Mouse (Mus musculus): ENCODE results near the gene Rflnb. TPM values are rescaled to one million over a fixed set of nuclear protein-coding genes. Genes with fewer than 3 reads are reported as not detected.

Rflnb gene
- polyA plus RNA-seq, 1 experiment from 2014 or later: 46.0 TPM

- Histone ChIP-seq H3K9ac (ENCODE audit: low read length) (no peak overlapping the region), H3K27ac (replicated peaks) (no peak overlapping the region), H3K27me3 (ENCODE audit: control insufficient read depth, insufficient read depth, low read length) (no peaks in the 10 kb centered on the region), H3K36me3 (ENCODE audit: control insufficient read depth, insufficient read depth, low read length) (no peaks in the 10 kb centered on the region), H3K4me1 (replicated peaks; ENCODE audit: control insufficient read depth, insufficient read depth) (no peaks in the 10 kb centered on the region), H3K9me3 (ENCODE audit: control insufficient read depth, low read length) (no peaks in the 10 kb centered on the region), H3K4me2 (replicated peaks; ENCODE audit: low read depth) (no peak overlapping the region), H3K4me3 (ENCODE audit: low read depth, low read length) (no peak overlapping the region)
- peak; percentile 81 for ATAC-seq (ENCODE audit: low FRiP score, low TSS enrichment)
- TF ChIP-seq CTCF (IDR thresholded peaks at IDR 0.05; ENCODE audit: low read depth) (no peak), EP300 (optimal IDR thresholded peaks at IDR 0.05) (no peak)
- peak; percentile 42 for DNase-seq (ENCODE audit: low spot score)
- WGBS: 33% methylated on average over 8 of the region's 8 CpGs
Measured at GRCm38 (mm10) chr11:75976748-75977147, 50.8 kb downstream of the Rflnb start.

- no peaks in the 10 kb centered on the region for H3K27me3 ChIP-seq (ENCODE audit: control insufficient read depth, insufficient read depth, low read length)
- no peak overlapping the region for H3K9ac ChIP-seq (ENCODE audit: low read length)
- no peak for TF ChIP-seq EP300 (optimal IDR thresholded peaks at IDR 0.05)
- TF ChIP-seq CTCF (IDR thresholded peaks at IDR 0.05; ENCODE audit: low read depth): peak; percentile 48
- H3K4me3 ChIP-seq (ENCODE audit: low read depth, low read length): no peak overlapping the region
- no peaks in the 10 kb centered on the region for H3K4me1 ChIP-seq (replicated peaks; ENCODE audit: control insufficient read depth, insufficient read depth)
- ATAC-seq (ENCODE audit: low FRiP score, low TSS enrichment) (no peak), DNase-seq (ENCODE audit: low spot score) (no peak)
- no peaks in the 10 kb centered on the region for H3K9me3 ChIP-seq (ENCODE audit: control insufficient read depth, low read length)
- 82% methylated on average over 1 of the region's 1 CpGs for WGBS
- no peaks in the 10 kb centered on the region for H3K36me3 ChIP-seq (ENCODE audit: control insufficient read depth, insufficient read depth, low read length)
- H3K27ac ChIP-seq (replicated peaks): no peak overlapping the region
- no peak overlapping the region for H3K4me2 ChIP-seq (replicated peaks; ENCODE audit: low read depth)
Measured at GRCm38 (mm10) chr11:75973988-75974387, 53.6 kb downstream of the Rflnb start.

- no peaks in the 10 kb centered on the region for H3K4me1 ChIP-seq (replicated peaks; ENCODE audit: control insufficient read depth, insufficient read depth)
- 22% methylated on average over 7 of the region's 7 CpGs for WGBS
- H3K4me2 ChIP-seq (replicated peaks; ENCODE audit: low read depth): no peak overlapping the region
- no peak overlapping the region for H3K9ac ChIP-seq (ENCODE audit: low read length)
- H3K9me3 ChIP-seq (ENCODE audit: control insufficient read depth, low read length): no peaks in the 10 kb centered on the region
- H3K27ac ChIP-seq (replicated peaks): no peak overlapping the region
- no peak for DNase-seq (ENCODE audit: low spot score)
- no peak for TF ChIP-seq EP300 (optimal IDR thresholded peaks at IDR 0.05)
- TF ChIP-seq CTCF (IDR thresholded peaks at IDR 0.05; ENCODE audit: low read depth): no peak
- H3K4me3 ChIP-seq (ENCODE audit: low read depth, low read length): no peak overlapping the region
- H3K36me3 ChIP-seq (ENCODE audit: control insufficient read depth, insufficient read depth, low read length): no peaks in the 10 kb centered on the region
- ATAC-seq (ENCODE audit: low FRiP score, low TSS enrichment): no peak
- H3K27me3 ChIP-seq (ENCODE audit: control insufficient read depth, insufficient read depth, low read length): no peaks in the 10 kb centered on the region
Measured at GRCm38 (mm10) chr11:75972916-75973567, 54.5 kb downstream of the Rflnb start.

- Histone ChIP-seq H3K27me3 (ENCODE audit: control insufficient read depth, insufficient read depth, low read length) (no peaks in the 10 kb centered on the region), H3K4me2 (replicated peaks; ENCODE audit: low read depth) (no peak overlapping the region), H3K36me3 (ENCODE audit: control insufficient read depth, insufficient read depth, low read length) (no peaks in the 10 kb centered on the region), H3K27ac (replicated peaks) (no peak overlapping the region), H3K4me3 (ENCODE audit: low read depth, low read length) (no peak overlapping the region), H3K4me1 (replicated peaks; ENCODE audit: control insufficient read depth, insufficient read depth) (no peaks in the 10 kb centered on the region), H3K9ac (ENCODE audit: low read length) (no peak overlapping the region), H3K9me3 (ENCODE audit: control insufficient read depth, low read length) (no peaks in the 10 kb centered on the region)
- DNase-seq (ENCODE audit: low spot score) (no peak), ATAC-seq (ENCODE audit: low FRiP score, low TSS enrichment) (no peak)
- 84% methylated on average over 3 of the region's 3 CpGs for WGBS
- no peak for TF ChIP-seq CTCF (IDR thresholded peaks at IDR 0.05; ENCODE audit: low read depth)
Measured at GRCm38 (mm10) chr11:75972188-75972587, 55.4 kb downstream of the Rflnb start.

GRCm38 (mm10) chr11:75970629-75971028 is 57.0 kb downstream of the Rflnb start:
- TF ChIP-seq EP300 (optimal IDR thresholded peaks at IDR 0.05) (no peak), CTCF (IDR thresholded peaks at IDR 0.05; ENCODE audit: low read depth) (peak; percentile 47)
- H3K9ac ChIP-seq (ENCODE audit: low read length): no peak overlapping the region
- no peaks in the 10 kb centered on the region for H3K36me3 ChIP-seq (ENCODE audit: control insufficient read depth, insufficient read depth, low read length)
- 0 out of 2 replicates have a peak, but pooled peaks cover 2% of the 10 kb centered on the region for H3K4me1 ChIP-seq (replicated peaks; ENCODE audit: control insufficient read depth, insufficient read depth)
- no peaks in the 10 kb centered on the region for H3K27me3 ChIP-seq (ENCODE audit: control insufficient read depth, insufficient read depth, low read length)
- WGBS: 23% methylated on average over 3 of the region's 3 CpGs
- no peaks in the 10 kb centered on the region for H3K9me3 ChIP-seq (ENCODE audit: control insufficient read depth, low read length)
- H3K27ac ChIP-seq (replicated peaks): no peak overlapping the region
- DNase-seq (ENCODE audit: low spot score) (no peak), ATAC-seq (ENCODE audit: low FRiP score, low TSS enrichment) (no peak)
- no peak overlapping the region for H3K4me2 ChIP-seq (replicated peaks; ENCODE audit: low read depth)
- no peak overlapping the region for H3K4me3 ChIP-seq (ENCODE audit: low read depth, low read length)

Other genes starting within 250 kb of the Rflnb start
- 0.65 and 0.75 TPM in 2 replicates for gene Doc2b, start 231.7 kb downstream of the Rflnb start, polyA plus RNA-seq (2015; fragmentation: Nextera tagmentation; extraction: Ambion mirVana)
- 11.2 and 11.7 TPM in 2 replicates for gene Rph3al, start 89.4 kb downstream of the Rflnb start, polyA plus RNA-seq (2015; fragmentation: Nextera tagmentation; extraction: Ambion mirVana)
- gene 1700016K19Rik, start 27.9 kb downstream of the Rflnb start, polyA plus RNA-seq (2015; fragmentation: Nextera tagmentation; extraction: Ambion mirVana): 3.7 and 4.4 TPM in 2 replicates
- gene Vps53, start 151.9 kb upstream of the Rflnb start, polyA plus RNA-seq (2015; fragmentation: Nextera tagmentation; extraction: Ambion mirVana): 42.9 and 43.8 TPM in 2 replicates
- gene Fam57a, start 151.9 kb upstream of the Rflnb start, polyA plus RNA-seq (2015; fragmentation: Nextera tagmentation; extraction: Ambion mirVana): 328 and 372 TPM in 2 replicates
- gene Dbil5, start 189.8 kb upstream of the Rflnb start, polyA plus RNA-seq (2015; fragmentation: Nextera tagmentation; extraction: Ambion mirVana): 4.0 and 4.7 TPM in 2 replicates
- gene Gemin4, start 189.9 kb upstream of the Rflnb start, polyA plus RNA-seq (2015; fragmentation: Nextera tagmentation; extraction: Ambion mirVana): 18.5 and 21.9 TPM in 2 replicates
- 13.4 and 14.7 TPM in 2 replicates for gene Mrm3, start 215.9 kb upstream of the Rflnb start, polyA plus RNA-seq (2015; fragmentation: Nextera tagmentation; extraction: Ambion mirVana)
- 92.9 and 99.9 TPM in 2 replicates for gene Glod4, start 215.9 kb upstream of the Rflnb start, polyA plus RNA-seq (2015; fragmentation: Nextera tagmentation; extraction: Ambion mirVana)